Mouse (Mus musculus): ENCODE results near the gene Armcx1. TPM values are rescaled to one million over a fixed set of nuclear protein-coding genes. Genes with fewer than 3 reads are reported as not detected.

The Armcx1 gene
- polyA plus RNA-seq, 1 experiment from 2014 or later = 89.9 TPM

Small RNAs within 50 kb of the gene (microRNA-seq; reads per million reads assigned to microRNA genes)
- 0.87 reads per million for gene Mir7093

Other genes with a start within 250 kb of the Armcx1 start
- gene Taf7l, start 241.5 kb upstream of the Armcx1 start, polyA plus RNA-seq (2015; fragmentation: Nextera tagmentation; extraction: Ambion mirVana) = 0.10 TPM in 1 of 2 replicates, not detected in the other
- gene Timm8a1, start 176.1 kb upstream of the Armcx1 start, polyA plus RNA-seq (2015; fragmentation: Nextera tagmentation; extraction: Ambion mirVana) = 44.1 and 47.7 TPM in 2 replicates
- 0.47 and 0.51 TPM in 2 replicates for gene Btk, start 134.4 kb upstream of the Armcx1 start, polyA plus RNA-seq (2015; fragmentation: Nextera tagmentation; extraction: Ambion mirVana)
- 159 and 198 TPM in 2 replicates for gene Rpl36a, start 132.3 kb upstream of the Armcx1 start, polyA plus RNA-seq (2015; fragmentation: Nextera tagmentation; extraction: Ambion mirVana)
- gene Gla, start 116.8 kb upstream of the Armcx1 start, polyA plus RNA-seq (2015; fragmentation: Nextera tagmentation; extraction: Ambion mirVana) = 3.1 and 5.0 TPM in 2 replicates
- gene Hnrnph2, start 116.8 kb upstream of the Armcx1 start, polyA plus RNA-seq (2015; fragmentation: Nextera tagmentation; extraction: Ambion mirVana) = 139 and 141 TPM in 2 replicates
- 5.2 and 5.3 TPM in 2 replicates for gene Armcx4, start 31.4 kb upstream of the Armcx1 start, polyA plus RNA-seq (2015; fragmentation: Nextera tagmentation; extraction: Ambion mirVana)
- 45.8 and 49.2 TPM in 2 replicates for gene Armcx6, start 33.5 kb downstream of the Armcx1 start, polyA plus RNA-seq (2015; fragmentation: Nextera tagmentation; extraction: Ambion mirVana)
- 86.5 and 87.7 TPM in 2 replicates for gene Armcx3, start 38.6 kb downstream of the Armcx1 start, polyA plus RNA-seq (2015; fragmentation: Nextera tagmentation; extraction: Ambion mirVana)
- gene Armcx2, start 91.3 kb downstream of the Armcx1 start, polyA plus RNA-seq (2015; fragmentation: Nextera tagmentation; extraction: Ambion mirVana) = 82.4 and 85.5 TPM in 2 replicates
- gene Nxf2, start 246.8 kb downstream of the Armcx1 start, polyA plus RNA-seq (2015; fragmentation: Nextera tagmentation; extraction: Ambion mirVana) = 0.12 and 0.32 TPM in 2 replicates

Measured in hindbrain, embryonic 15.5 days (tissue).